In the genomic region with DNA sequence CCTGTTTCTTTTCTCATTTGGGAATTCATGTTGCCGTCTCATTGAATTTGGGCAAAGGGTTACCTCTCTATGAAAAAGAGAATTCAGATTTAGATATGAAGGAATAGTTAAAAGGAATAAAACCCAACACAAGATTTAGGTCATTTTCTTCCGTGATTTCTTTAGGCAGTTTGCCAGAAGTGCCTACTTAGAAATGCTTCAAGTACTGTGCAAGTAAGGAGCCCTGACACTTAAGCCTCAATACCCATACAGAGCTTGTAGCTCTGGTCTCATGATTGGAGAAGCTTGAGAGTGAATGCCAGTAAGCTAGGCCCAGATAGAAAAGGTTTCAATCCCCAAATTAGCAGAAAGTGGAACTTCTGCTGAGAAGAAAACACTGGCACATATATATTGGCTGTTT, we compare ENCODE assay signal across 10 mouse cellular contexts. TPM values are rescaled to one million over a fixed set of nuclear protein-coding genes. Genes with fewer than 3 reads are reported as not detected.
DNase-seq lines count a peak whose midpoint lies in the region; ATAC-seq and TF ChIP-seq lines count a peak whose summit lies in the region.
"Had no signal": no experiment of that assay in that cellular context is flagged by ENCODE, and none has a peak within 500 bp of the region (broad histone marks: within the 10 kb centered on the region; RNA-seq: fewer than 3 reads in every experiment).

No protein-coding gene starts in this region.

- no peaks in the 10 kb centered on the region for H3K27me3 ChIP-seq in lung, embryonic 14.5 days (ENCODE audit: insufficient read depth, low read length)
- H3K27me3 ChIP-seq in neural tube, embryonic 15.5 days (replicated peaks), result peaks cover 12% of the 10 kb centered on the region

- DNase-seq in heart, adult 11 months, result peak; percentile 12
- no peak for DNase-seq in heart, adult 8-10 months (ENCODE audit: low spot score)
- DNase-seq in lung, embryonic 14.5 days, result peak; percentile 74
- DNase-seq in lung, postnatal 4 days, result no peak
- DNase-seq in kidney, postnatal 14 days, result peak; percentile 17
- no peak for DNase-seq in spleen, postnatal 4 days (ENCODE audit: low spot score in 2 of 2)
- DNase-seq: cerebellum, adult 18-20 months; spleen, adult 18-20 months had no signal

- peak overlapping the region; percentile 84 for H3K4me2 ChIP-seq in lung, embryonic 14.5 days
- H3K4me2 ChIP-seq in neural tube, embryonic 15.5 days, result peak overlapping the region; percentile 86

- TF ChIP-seq CTCF in lung, embryonic 14.5 days (IDR thresholded peaks at IDR 0.05; ENCODE audit: low read depth), result no peak

- H3K4me1 ChIP-seq in lung, embryonic 14.5 days (ENCODE audit: insufficient read depth), result peaks cover 4% of the 10 kb centered on the region; the same call in 1 of the 2 replicates
- peaks cover 13% of the 10 kb centered on the region for H3K4me1 ChIP-seq in neural tube, embryonic 15.5 days

- no peak overlapping the region; the same call in 1 of the 2 replicates for H3K27ac ChIP-seq in lung, embryonic 14.5 days (ENCODE audit: low read depth)
- no peak overlapping the region for H3K27ac ChIP-seq in neural tube, embryonic 15.5 days (replicated peaks)

- H3K4me3 ChIP-seq in lung, embryonic 14.5 days (ENCODE audit: low read depth, low read length), result peak overlapping the region; percentile 78
- peak overlapping the region; percentile 58 for H3K4me3 ChIP-seq in neural tube, embryonic 15.5 days (replicated peaks)

- H3K9me3 ChIP-seq in lung, embryonic 14.5 days (ENCODE audit: low read depth, low read length), result no peaks in the 10 kb centered on the region
- no peaks in the 10 kb centered on the region for H3K9me3 ChIP-seq in neural tube, embryonic 15.5 days (replicated peaks)

- ATAC-seq in lung, embryonic 14.5 days (ENCODE audit: insufficient read depth), result no peak
- ATAC-seq in neural tube, embryonic 15.5 days (ENCODE audit: low FRiP score), result no peak
- no peak for ATAC-seq in activated CD4-positive, CD25-positive, alpha-beta regulatory T cell, adult 4 months

- H3K9ac ChIP-seq in lung, embryonic 14.5 days, result no peak overlapping the region
- no peak overlapping the region for H3K9ac ChIP-seq in neural tube, embryonic 15.5 days (replicated peaks)

- WGBS in lung, embryonic 14.5 days, result 16% methylated on average over 2 of the region's 2 CpGs
- 53% methylated on average over 2 of the region's 2 CpGs for WGBS in neural tube, embryonic 15.5 days

- H3K36me3 ChIP-seq in lung, embryonic 14.5 days (ENCODE audit: insufficient read depth), result no peaks in the 10 kb centered on the region
- no peaks in the 10 kb centered on the region for H3K36me3 ChIP-seq in neural tube, embryonic 15.5 days

RNA-seq across cellular contexts. Expression of a gene that starts 2.1 kb away (rescaled TPM):
- 10 to 100 TPM; 33.4 to 38.6 (median 37.2) TPM for total RNA-seq in heart, adult 8-10 months (2022)
- polyA plus RNA-seq in lung, embryonic 14.5 days (2014; fragmentation: Nextera tagmentation; extraction: Ambion mirVana), result 66.2 and 71.3 TPM in 2 replicates
- 18.0 and 21.9 TPM in 2 replicates for polyA plus RNA-seq in neural tube, embryonic 15.5 days (2015; fragmentation: Nextera tagmentation; extraction: Ambion mirVana)
- under 1 TPM; 0.28 to 0.69 TPM for polyA plus RNA-seq in activated CD4-positive, CD25-positive, alpha-beta regulatory T cell, adult 4 months (2017; shearing (Covaris generic))

Comparison
In these comparisons a context has a peak if more than half of its experiments do, and no peak if none do; other contexts are left out.
1. DNase-seq: peak in heart, adult 11 months (single experiment), lung, embryonic 14.5 days (single experiment) and kidney, postnatal 14 days (single experiment); none in heart, adult 8-10 months (single experiment), lung, postnatal 4 days (0 of 2) and spleen, postnatal 4 days (0 of 2).
2. RNA of a gene that starts 2.1 kb away (polyA plus RNA-seq): 66.2 to 71.3 TPM in lung, embryonic 14.5 days and 18.0 to 21.9 TPM in neural tube, embryonic 15.5 days; 0.28 to 0.69 TPM in activated CD4-positive, CD25-positive, alpha-beta regulatory T cell, adult 4 months; every median in the first group is over 10 times any median in the second.